Mouse (Mus musculus): ENCODE results near the gene Ankrd50.

- TF ChIP-seq EP300 (IDR thresholded peaks at IDR 0.05; ENCODE audit: low read depth) (no peak), CTCF (IDR thresholded peaks at IDR 0.05; ENCODE audit: low read depth) (no peak)
These were observed 1.1 kb downstream of the Ankrd50 start for GRCm38 (mm10) chr3:38483551-38483950.
